Mouse (Mus musculus) midbrain, embryonic 12.5 days (tissue): ENCODE measurements around the gene Tbc1d2. TPM values are rescaled to one million over a fixed set of nuclear protein-coding genes. Genes with fewer than 3 reads are reported as not detected.

Source experiments
- ATAC-seq: fragments of 200-750 bp; cut with Nextera tagmentation; 2 replicates; pipeline ENCODE4 v1.8.0; 2017; ENCODE audit warnings: low read depth, moderate TSS enrichment, moderate library complexity; ENCODE audit not compliant: low FRiP score
- H3K27ac ChIP-seq: fragments of 300-500 bp; sonication (generic); replicated peaks from 2 replicates; pipeline ENCODE4 v1.5.1; 2016; ENCODE audit warnings: mild to moderate bottlenecking
- H3K27me3 ChIP-seq: fragments of 300-500 bp; sonication (generic); 2 replicates; pipeline ENCODE4 v1.6.1; 2016; ENCODE audit warnings: mild to moderate bottlenecking
- H3K36me3 ChIP-seq: fragments of 300-500 bp; sonication (generic); 2 replicates; pipeline ENCODE4 v1.6.1; 2016
- H3K4me1 ChIP-seq: fragments of 300-500 bp; sonication (generic); 2 replicates; pipeline ENCODE4 v1.6.1; 2016
- H3K4me2 ChIP-seq: fragments of 300-500 bp; sonication (generic); replicated peaks from 2 replicates; pipeline ENCODE4 v1.6.1; 2016; ENCODE audit warnings: mild to moderate bottlenecking, moderate library complexity
- H3K4me3 ChIP-seq: fragments of 300-500 bp; sonication (generic); 2 replicates; pipeline ENCODE4 v1.5.1; 2016; ENCODE audit warnings: mild to moderate bottlenecking
- H3K9ac ChIP-seq: fragments of 300-500 bp; sonication (generic); replicated peaks from 2 replicates; pipeline ENCODE4 v1.6.1; 2016; ENCODE audit warnings: mild to moderate bottlenecking, moderate library complexity
- H3K9me3 ChIP-seq: fragments of 300-500 bp; sonication (generic); 2 replicates; pipeline ENCODE4 v1.6.1; 2016; ENCODE audit warnings: mild to moderate bottlenecking
- WGBS: fragments of 180-500 bp; shearing (Covaris S2); methylation state at CpG from one replicate; pipeline ENCODE4 v1.1.7; 2016; 5-methylcytosine and 5-hydroxymethylcytosine counted together
- polyA plus RNA-seq: library from polyadenylated mRNA; unstranded; fragments of >200 nt; fragmentation: Nextera tagmentation; extraction: Ambion mirVana; gene quantifications from 2 replicates; pipeline ENCODE4 v1.2.1, GENCODE M21; 2016

Gene Tbc1d2
- polyA plus RNA-seq, 1 experiment from 2014 or later, result 0.84 TPM

- Histone ChIP-seq H3K27ac (no peak overlapping the region), H3K9ac (no peak overlapping the region), H3K9me3 (no peaks in the 10 kb centered on the region), H3K36me3 (no peaks in the 10 kb centered on the region), H3K4me2 (no peak overlapping the region), H3K27me3 (peaks cover 55% of the 10 kb centered on the region), H3K4me1 (peaks cover 10% of the 10 kb centered on the region), H3K4me3 (no peak overlapping the region)
- no peak for ATAC-seq
- 82% methylated on average over 6 of the region's 6 CpGs for WGBS
Observed at GRCm38 (mm10) chr4:46598981-46599380, 51.0 kb downstream of the Tbc1d2 start.

- H3K27me3 ChIP-seq, result peaks cover 49% of the 10 kb centered on the region
- no peaks in the 10 kb centered on the region for H3K36me3 ChIP-seq
- H3K4me2 ChIP-seq, result no peak overlapping the region
- H3K4me3 ChIP-seq, result no peak overlapping the region
- H3K27ac ChIP-seq, result no peak overlapping the region
- peaks cover 9% of the 10 kb centered on the region for H3K4me1 ChIP-seq
- H3K9ac ChIP-seq, result no peak overlapping the region
- 69% methylated on average over 10 of the region's 10 CpGs for WGBS
- no peaks in the 10 kb centered on the region for H3K9me3 ChIP-seq
- ATAC-seq, result no peak
Observed at GRCm38 (mm10) chr4:46598111-46598510, 51.9 kb downstream of the Tbc1d2 start.

- H3K9me3 ChIP-seq, result no peaks in the 10 kb centered on the region
- H3K36me3 ChIP-seq, result no peaks in the 10 kb centered on the region
- no peak overlapping the region for H3K4me2 ChIP-seq
- H3K27ac ChIP-seq, result no peak overlapping the region
- H3K4me1 ChIP-seq, result peaks cover 9% of the 10 kb centered on the region
- H3K27me3 ChIP-seq, result peaks cover 42% of the 10 kb centered on the region
- no peak for ATAC-seq
- H3K4me3 ChIP-seq, result no peak overlapping the region
- 78% methylated on average over 11 of the region's 11 CpGs for WGBS
- no peak overlapping the region for H3K9ac ChIP-seq
Observed at GRCm38 (mm10) chr4:46597286-46597961, 52.6 kb downstream of the Tbc1d2 start.

- Histone ChIP-seq H3K9me3 (no peaks in the 10 kb centered on the region), H3K4me2 (no peak overlapping the region), H3K27ac (no peak overlapping the region), H3K36me3 (no peaks in the 10 kb centered on the region), H3K9ac (no peak overlapping the region), H3K4me3 (no peak overlapping the region), H3K27me3 (peaks cover 33% of the 10 kb centered on the region), H3K4me1 (peaks cover 5% of the 10 kb centered on the region)
- WGBS, result 77% methylated on average over 6 of the region's 6 CpGs
- ATAC-seq, result no peak
Observed at GRCm38 (mm10) chr4:46596398-46596797, 53.6 kb downstream of the Tbc1d2 start.

GRCm38 (mm10) chr4:46594131-46594530 lies 55.9 kb downstream of the Tbc1d2 start:
- WGBS, result 89% methylated on average over 5 of the region's 5 CpGs

GRCm38 (mm10) chr4:46593472-46593871 lies 56.5 kb downstream of the Tbc1d2 start:
- H3K27me3 ChIP-seq, result peaks cover 5% of the 10 kb centered on the region
- WGBS, result 62% methylated on average over 6 of the region's 6 CpGs
- H3K4me3 ChIP-seq, result no peak overlapping the region
- no peak overlapping the region for H3K27ac ChIP-seq
- H3K36me3 ChIP-seq, result no peaks in the 10 kb centered on the region
- ATAC-seq, result no peak
- no peak overlapping the region for H3K9ac ChIP-seq
- H3K9me3 ChIP-seq, result no peaks in the 10 kb centered on the region
- H3K4me1 ChIP-seq, result no peaks in the 10 kb centered on the region
- no peak overlapping the region for H3K4me2 ChIP-seq

More at GRCm38 (mm10) chr4:46594131-46594530, 55.9 kb downstream of the Tbc1d2 start:
- Histone ChIP-seq H3K9ac (no peak overlapping the region), H3K4me2 (no peak overlapping the region), H3K4me3 (no peak overlapping the region), H3K4me1 (no peaks in the 10 kb centered on the region), H3K36me3 (no peaks in the 10 kb centered on the region), H3K27me3 (peaks cover 11% of the 10 kb centered on the region), H3K9me3 (no peaks in the 10 kb centered on the region), H3K27ac (no peak overlapping the region)
- no peak for ATAC-seq

GRCm38 (mm10) chr4:46591833-46592520 lies 58.0 kb downstream of the Tbc1d2 start:
- ATAC-seq, result no peak
- 91% methylated on average over 9 of the region's 9 CpGs for WGBS
- Histone ChIP-seq H3K4me3 (no peak overlapping the region), H3K9ac (no peak overlapping the region), H3K36me3 (no peaks in the 10 kb centered on the region), H3K9me3 (no peaks in the 10 kb centered on the region), H3K27me3 (no peaks in the 10 kb centered on the region), H3K4me2 (no peak overlapping the region), H3K27ac (no peak overlapping the region), H3K4me1 (no peaks in the 10 kb centered on the region)

GRCm38 (mm10) chr4:46590810-46591209 lies 59.2 kb downstream of the Tbc1d2 start:
- WGBS, result 64% methylated on average over 4 of the region's 4 CpGs
- H3K9ac ChIP-seq, result no peak overlapping the region

GRCm38 (mm10) chr4:46589946-46590684 lies 59.9 kb downstream of the Tbc1d2 start:
- ATAC-seq, result no peak
- WGBS, result 76% methylated on average over 5 of the region's 5 CpGs
- no peaks in the 10 kb centered on the region for H3K36me3 ChIP-seq
- no peak overlapping the region for H3K27ac ChIP-seq
- H3K9me3 ChIP-seq, result no peaks in the 10 kb centered on the region
- no peak overlapping the region for H3K4me2 ChIP-seq
- no peaks in the 10 kb centered on the region for H3K27me3 ChIP-seq
- no peak overlapping the region for H3K9ac ChIP-seq
- H3K4me1 ChIP-seq, result no peaks in the 10 kb centered on the region
- no peak overlapping the region for H3K4me3 ChIP-seq

More at GRCm38 (mm10) chr4:46590810-46591209, 59.2 kb downstream of the Tbc1d2 start:
- Histone ChIP-seq H3K4me1 (no peaks in the 10 kb centered on the region), H3K36me3 (no peaks in the 10 kb centered on the region), H3K9me3 (no peaks in the 10 kb centered on the region), H3K4me3 (no peak overlapping the region), H3K4me2 (no peak overlapping the region), H3K27ac (no peak overlapping the region), H3K27me3 (no peaks in the 10 kb centered on the region)
- ATAC-seq, result no peak

- no peak overlapping the region for H3K4me2 ChIP-seq
- H3K27me3 ChIP-seq, result no peaks in the 10 kb centered on the region
- no peak overlapping the region for H3K27ac ChIP-seq
- no peaks in the 10 kb centered on the region for H3K36me3 ChIP-seq
- no peak overlapping the region for H3K4me3 ChIP-seq
- H3K4me1 ChIP-seq, result no peaks in the 10 kb centered on the region
- H3K9ac ChIP-seq, result no peak overlapping the region
- 85% methylated on average over 8 of the region's 8 CpGs for WGBS
- ATAC-seq, result no peak
- no peaks in the 10 kb centered on the region for H3K9me3 ChIP-seq
Observed at GRCm38 (mm10) chr4:46589151-46589550, 60.9 kb downstream of the Tbc1d2 start.

GRCm38 (mm10) chr4:46586473-46586872 lies 63.5 kb downstream of the Tbc1d2 start:
- Histone ChIP-seq H3K36me3 (no peaks in the 10 kb centered on the region), H3K27me3 (no peaks in the 10 kb centered on the region), H3K4me3 (no peak overlapping the region), H3K9me3 (no peaks in the 10 kb centered on the region), H3K9ac (no peak overlapping the region), H3K4me1 (no peaks in the 10 kb centered on the region), H3K27ac (no peak overlapping the region), H3K4me2 (no peak overlapping the region)
- ATAC-seq, result no peak
- 66% methylated on average over 4 of the region's 4 CpGs for WGBS

GRCm38 (mm10) chr4:46585811-46586190 lies 64.2 kb downstream of the Tbc1d2 start:
- ATAC-seq, result no peak
- no peaks in the 10 kb centered on the region for H3K4me1 ChIP-seq
- no peak overlapping the region for H3K4me2 ChIP-seq
- H3K36me3 ChIP-seq, result no peaks in the 10 kb centered on the region
- WGBS, result 80% methylated on average over 8 of the region's 8 CpGs
- H3K9me3 ChIP-seq, result peaks cover 1% of the 10 kb centered on the region; the same call in 1 of the 2 replicates
- H3K27me3 ChIP-seq, result no peaks in the 10 kb centered on the region
- H3K9ac ChIP-seq, result no peak overlapping the region
- H3K27ac ChIP-seq, result no peak overlapping the region
- H3K4me3 ChIP-seq, result no peak overlapping the region
